Comparison of ENCODE assay signal across 18 mouse cellular contexts in the genomic region with DNA sequence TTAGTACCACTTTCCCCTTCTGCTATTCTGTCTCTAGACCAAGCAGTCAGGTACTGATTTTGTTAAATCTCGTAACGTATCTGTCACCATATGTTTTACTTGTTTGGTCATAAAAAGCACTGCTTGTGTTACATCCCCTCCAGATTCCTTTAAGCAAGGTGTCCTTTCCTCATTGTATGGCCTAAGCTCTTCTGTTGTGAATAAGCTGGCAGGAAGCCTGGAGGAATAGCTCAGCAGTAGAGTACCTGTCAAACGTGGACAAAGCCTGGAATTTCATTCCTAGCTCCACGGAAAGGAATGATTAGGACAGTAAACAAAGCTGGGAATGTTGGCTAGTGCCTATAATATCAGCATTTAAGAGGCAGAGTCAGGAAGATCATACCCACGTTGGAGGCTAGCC.
"Had no signal": no experiment of that assay in that cellular context is flagged by ENCODE, and none has a peak within 500 bp of the region (broad histone marks: within the 10 kb centered on the region; RNA-seq: fewer than 3 reads in every experiment).

No protein-coding gene starts in this region.

- H3K27me3 ChIP-seq: midbrain, embryonic 12.5 days; neural tube, embryonic 13.5 days; neural tube, embryonic 15.5 days had no signal

- H3K27ac ChIP-seq: midbrain, embryonic 12.5 days; neural tube, embryonic 13.5 days; neural tube, embryonic 15.5 days had no signal

- H3K4me3 ChIP-seq: midbrain, embryonic 12.5 days; myocyte; neural tube, embryonic 13.5 days; neural tube, embryonic 15.5 days had no signal

- H3K9me3 ChIP-seq: midbrain, embryonic 12.5 days; neural tube, embryonic 13.5 days; neural tube, embryonic 15.5 days had no signal

- ATAC-seq: midbrain, embryonic 16.5 days had no signal

- H3K4me2 ChIP-seq: lung, embryonic 14.5 days; midbrain, embryonic 12.5 days; neural tube, embryonic 13.5 days; neural tube, embryonic 15.5 days had no signal

- DNase-seq: lung, adult 18-20 months; lung, embryonic 14.5 days; lung, postnatal 10 days; lung, postnatal 4 days; midbrain, embryonic 14.5 days; retina, postnatal 1 day; right cerebral cortex, adult 18-20 months; right cerebral cortex, postnatal 25 days; right cerebral cortex, postnatal 4 days; spleen, adult 18-20 months; thymus, adult 18-20 months; thymus, postnatal 14 days; thymus, postnatal 36 days had no signal

- H3K4me1 ChIP-seq: midbrain, embryonic 12.5 days; neural tube, embryonic 13.5 days; neural tube, embryonic 15.5 days had no signal

- H3K9ac ChIP-seq: lung, embryonic 14.5 days; midbrain, embryonic 12.5 days; neural tube, embryonic 13.5 days; neural tube, embryonic 15.5 days had no signal

- H3K36me3 ChIP-seq: midbrain, embryonic 12.5 days; neural tube, embryonic 13.5 days; neural tube, embryonic 15.5 days had no signal
